Mouse (Mus musculus): Measurements from ENCODE around the gene Srbd1.

Gene Srbd1

DNA sequence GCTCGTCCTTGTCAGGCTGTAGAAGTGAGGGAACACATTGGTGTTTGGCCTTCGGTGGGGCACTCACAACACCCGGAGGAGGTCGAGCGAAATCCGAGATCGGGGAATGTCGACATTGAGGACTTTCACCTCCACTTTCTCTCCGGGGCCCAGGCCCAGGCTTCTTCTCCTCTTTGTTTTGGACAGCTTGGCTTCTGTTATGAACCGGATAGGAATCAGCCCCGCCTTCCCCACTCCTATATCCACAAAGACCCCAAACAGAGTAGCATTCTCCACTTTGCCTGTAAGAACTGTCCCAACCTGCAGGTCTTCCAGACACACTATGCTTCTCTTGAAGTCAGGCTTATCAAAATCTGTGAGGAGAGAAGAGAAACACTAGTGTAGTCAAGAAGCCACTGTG, 159.8 kb downstream of the Srbd1 start:
- no peak for DNase-seq (ENCODE audit: low spot score in 2 of 2)

DNA sequence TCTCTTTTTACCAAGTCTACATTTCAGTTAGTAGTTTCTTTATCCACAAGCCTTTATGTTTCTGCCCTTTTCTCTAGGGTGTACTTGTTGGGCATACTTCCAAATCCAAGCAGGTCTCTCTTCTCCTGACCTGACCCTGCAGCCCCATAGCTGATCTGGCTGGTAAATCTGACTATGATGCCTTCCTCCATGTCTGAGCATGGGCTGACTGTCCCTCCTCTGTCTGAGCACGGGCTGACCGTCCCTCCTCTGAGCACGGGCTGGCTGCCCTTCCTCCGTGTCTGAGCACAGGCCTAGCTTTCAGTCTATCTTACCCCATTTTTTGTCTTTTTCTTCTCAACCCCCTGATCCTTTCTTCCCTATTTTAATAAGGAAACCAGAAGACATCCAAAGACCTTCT, 162.7 kb downstream of the Srbd1 start:
- no peak for DNase-seq (ENCODE audit: low spot score in 2 of 2)

DNA sequence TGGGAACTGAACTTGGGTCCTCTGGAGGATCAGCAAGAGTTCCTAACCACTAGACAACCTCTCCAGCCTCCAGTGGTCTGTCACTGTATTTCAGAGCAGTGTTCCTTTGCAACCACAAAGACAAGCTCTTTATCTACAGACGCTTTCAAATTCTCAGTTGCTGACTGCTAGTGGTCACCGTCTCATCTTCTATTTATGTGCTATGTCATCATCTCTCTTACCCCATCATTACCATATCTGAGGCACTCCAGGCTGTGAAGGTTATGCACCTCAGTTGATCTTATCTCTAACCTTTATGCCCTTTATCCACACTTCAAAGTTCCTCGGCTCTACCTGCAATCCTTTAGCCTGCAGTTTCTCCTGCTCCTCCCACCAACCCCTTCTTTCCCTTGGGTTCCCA, 163.1 kb downstream of the Srbd1 start:
- no peak for DNase-seq (ENCODE audit: low spot score in 2 of 2)

DNA sequence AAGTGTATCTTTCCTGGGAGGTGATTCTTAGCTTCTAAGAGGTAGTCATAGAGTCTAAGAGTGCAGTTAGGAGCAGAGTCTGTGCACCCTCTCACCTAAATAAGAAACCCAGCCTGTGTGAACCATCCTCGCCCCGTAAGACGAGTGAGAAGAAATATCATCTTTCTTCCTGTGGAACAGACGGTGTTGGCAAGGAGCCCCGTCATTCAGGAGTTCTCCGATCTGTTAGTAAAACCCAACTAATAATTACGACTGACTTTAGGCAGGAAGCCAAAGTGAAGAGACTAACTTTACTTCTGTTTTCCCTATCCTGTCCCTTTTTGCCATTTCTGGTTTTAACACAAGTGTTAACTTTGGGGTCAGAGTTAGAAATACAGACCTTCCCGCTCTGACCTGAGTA, 166.1 kb downstream of the Srbd1 start:
- no peak for DNase-seq (ENCODE audit: low spot score in 2 of 2)

DNA sequence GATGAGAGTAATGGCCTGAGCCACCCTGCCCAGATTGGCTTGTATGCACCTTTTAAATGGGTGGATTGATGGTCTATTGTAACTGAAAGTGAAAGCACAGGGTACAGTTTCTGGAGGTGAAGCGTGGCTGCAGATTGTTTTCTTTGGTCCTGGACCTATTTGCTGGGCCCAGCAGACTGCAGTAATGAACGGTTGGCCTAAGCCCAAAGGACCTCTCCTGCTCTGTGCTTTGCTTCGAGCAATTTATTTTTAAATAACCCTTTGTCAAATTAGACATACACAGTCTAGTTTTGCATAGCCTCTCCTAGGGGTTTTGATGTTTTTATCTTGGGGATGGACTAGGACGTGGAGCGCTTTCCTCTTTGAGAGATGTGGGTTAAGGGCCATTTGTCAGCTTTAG, 169.9 kb downstream of the Srbd1 start:
- DNase-seq (ENCODE audit: low spot score in 2 of 2), result no peak

DNA sequence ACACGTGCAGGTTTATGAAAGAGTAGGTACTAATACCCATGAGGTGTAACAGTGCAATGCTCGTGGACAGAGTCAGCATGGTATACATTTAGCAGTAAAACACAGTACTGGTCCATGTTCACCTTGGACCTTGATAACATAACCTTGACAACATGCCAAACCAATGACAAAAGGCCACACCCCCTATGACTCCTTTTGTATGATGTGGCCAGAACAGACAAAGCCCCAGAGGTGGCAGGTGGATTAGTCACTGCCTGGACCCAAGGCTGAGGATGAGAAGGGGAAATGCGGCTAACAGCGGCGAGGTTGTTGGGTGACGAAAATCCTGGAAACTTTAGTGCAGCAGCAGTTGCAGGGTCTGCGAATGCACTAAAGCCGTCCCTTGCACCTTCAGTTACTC, 170.4 kb downstream of the Srbd1 start:
- no peak for DNase-seq (ENCODE audit: low spot score in 2 of 2)

DNA sequence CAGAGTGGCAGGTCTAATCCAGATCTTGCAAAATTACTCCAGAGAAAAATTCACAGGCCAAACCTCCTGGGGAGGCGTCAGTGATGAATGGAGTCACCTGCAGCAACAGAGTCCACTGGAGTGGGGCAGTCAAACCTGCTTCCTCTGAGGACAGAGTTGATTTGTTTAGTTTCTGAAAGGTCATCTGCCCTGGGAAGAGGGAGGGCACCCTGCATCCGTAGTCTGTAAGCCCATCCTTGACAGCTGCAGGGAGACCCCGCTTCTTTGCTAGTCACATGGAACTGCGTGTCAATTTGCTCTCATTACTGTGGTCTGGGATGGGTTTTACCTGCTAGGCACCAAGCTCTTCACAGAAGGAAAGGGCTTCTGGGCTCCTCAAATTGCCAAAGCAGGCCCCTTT, 173.9 kb downstream of the Srbd1 start:
- DNase-seq (ENCODE audit: low spot score in 2 of 2), result no peak

DNA sequence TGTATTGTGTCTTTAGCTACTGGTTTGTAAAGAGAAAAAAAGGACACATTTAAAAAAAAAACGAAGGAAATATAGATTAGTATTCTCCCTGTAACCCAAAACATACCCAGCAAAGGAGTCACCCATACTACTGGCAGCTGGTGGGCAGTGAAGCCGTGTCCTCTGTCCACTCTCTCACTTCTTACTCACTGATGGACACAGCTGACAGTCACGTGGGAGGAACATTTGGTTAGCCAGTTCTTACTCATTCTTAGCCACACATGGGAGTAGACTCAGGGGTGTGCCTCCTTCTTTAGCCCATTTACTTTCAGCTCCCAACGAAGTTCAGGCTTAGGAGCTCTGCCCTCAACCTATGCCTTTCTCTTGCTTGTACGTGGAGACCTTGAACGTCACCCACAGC, 183.3 kb downstream of the Srbd1 start:
- no peak for DNase-seq (ENCODE audit: low spot score in 2 of 2)

DNA sequence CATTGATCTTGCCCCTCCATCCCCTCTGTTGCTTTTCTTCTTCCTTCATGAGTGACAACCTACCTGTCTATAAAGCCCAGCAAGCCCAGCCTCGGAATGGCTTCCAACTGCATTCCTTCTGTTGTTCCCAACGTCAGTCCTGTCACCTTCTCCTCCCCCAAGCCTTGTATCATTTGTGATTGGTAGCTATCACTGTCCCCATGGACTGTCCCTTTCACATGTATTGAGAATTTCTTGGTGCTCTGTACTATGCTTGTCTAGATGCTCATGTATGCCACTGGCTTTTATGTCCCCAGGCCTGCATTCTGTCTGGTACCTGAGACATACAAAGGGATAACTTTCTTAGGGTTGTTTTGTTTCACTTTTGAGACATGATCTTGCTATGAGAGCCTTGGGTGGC, 193.2 kb downstream of the Srbd1 start:
- no peak for DNase-seq (ENCODE audit: low spot score in 2 of 2)

DNA sequence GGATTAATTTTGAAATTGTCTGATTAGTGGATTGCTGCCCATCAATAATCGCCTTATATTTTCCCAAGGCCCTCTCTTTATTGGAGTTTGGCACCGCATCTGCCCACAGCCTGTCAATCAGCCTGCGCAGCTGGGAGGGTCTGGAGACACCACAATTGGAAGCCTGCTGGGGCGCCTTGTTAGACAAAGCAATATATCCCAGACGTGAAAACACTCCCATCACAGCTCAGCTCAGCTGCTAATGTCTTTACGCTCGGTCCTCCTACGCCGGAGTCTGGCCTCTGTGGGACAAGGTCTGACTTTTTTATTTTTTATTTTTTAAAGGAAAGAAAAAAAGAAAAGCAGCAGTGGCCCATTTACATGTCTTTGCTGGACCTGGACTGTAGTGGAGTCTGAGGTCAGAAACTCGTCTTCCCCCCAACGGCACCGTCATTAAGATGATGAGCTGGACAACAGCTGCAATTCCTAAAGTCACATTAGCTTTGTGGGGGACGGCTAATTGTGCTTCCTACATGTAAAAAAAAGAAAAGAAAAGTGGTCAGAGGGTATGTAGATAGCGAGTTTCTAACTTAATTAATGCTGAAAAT, 195.0 kb downstream of the Srbd1 start:
- DNase-seq (ENCODE audit: low spot score in 2 of 2), result no peak

DNA sequence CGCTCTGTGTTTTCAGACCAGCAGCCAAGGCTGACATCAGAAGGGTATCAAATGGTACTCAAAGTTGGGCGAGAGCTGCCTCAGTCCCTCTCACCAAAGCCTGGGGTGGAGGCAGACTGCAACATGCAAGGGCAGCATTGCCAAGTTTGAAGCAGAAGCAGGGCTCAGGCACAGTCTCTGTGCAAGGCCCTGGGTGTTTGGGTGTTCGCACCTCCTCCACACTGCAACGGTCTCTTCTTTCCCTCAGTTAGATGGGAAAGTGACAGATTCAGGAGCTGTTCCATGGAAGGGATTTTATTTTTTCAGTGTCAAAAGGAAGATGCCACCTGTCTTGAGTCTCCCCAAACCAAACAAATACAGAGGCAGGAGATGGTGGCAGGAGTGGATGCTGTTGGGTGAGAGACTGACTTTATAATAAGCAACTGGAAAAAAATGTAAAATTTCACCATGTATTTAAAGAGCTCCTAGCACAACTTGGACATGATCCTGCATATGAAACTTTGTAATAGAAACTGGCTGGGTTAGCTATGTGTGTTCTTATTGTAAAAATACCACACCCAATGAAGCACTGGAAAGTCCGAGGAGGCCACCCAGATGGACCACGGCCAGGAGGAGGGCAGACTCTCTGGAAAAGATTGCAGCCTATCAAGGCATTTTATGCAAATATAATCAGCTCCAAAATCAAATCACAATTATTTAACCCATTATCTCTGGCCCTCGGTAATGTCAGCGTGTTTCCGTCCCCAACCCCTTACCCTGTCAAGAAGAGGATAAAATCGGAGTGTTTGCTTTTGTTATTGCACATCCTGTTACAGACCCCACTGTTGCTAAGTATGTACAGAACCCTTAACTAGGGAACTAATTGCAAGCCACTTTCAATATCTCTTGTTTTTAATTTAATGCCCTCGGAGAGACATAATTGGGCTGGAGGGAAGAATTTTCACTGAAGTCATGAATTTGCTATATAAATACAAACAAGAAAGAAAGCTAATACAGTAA, 195.8 kb downstream of the Srbd1 start:
- peak in 1 of 2 experiments; percentile 61 for DNase-seq (ENCODE audit: low spot score in 2 of 2)

DNA sequence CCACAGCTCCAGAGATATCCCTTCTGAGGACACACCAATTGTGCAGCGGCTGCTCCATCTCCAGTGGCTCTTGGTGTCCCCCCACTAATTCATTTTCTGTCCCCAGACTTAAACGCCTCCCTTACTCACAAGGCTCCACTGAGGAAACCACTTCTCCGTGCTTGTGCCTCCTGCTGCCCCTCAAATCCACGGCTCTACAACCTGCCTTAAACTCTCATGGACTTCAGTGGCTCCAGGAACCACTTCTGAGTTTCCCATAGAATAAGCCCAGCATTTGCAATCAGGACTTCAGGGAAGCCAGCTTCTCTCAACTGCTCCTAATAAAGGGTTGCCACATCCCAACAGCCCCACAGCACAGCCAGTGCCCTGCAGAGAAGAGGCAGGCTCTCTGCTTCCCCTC, 200.2 kb downstream of the Srbd1 start:
- no peak for DNase-seq (ENCODE audit: low spot score in 2 of 2)

DNA sequence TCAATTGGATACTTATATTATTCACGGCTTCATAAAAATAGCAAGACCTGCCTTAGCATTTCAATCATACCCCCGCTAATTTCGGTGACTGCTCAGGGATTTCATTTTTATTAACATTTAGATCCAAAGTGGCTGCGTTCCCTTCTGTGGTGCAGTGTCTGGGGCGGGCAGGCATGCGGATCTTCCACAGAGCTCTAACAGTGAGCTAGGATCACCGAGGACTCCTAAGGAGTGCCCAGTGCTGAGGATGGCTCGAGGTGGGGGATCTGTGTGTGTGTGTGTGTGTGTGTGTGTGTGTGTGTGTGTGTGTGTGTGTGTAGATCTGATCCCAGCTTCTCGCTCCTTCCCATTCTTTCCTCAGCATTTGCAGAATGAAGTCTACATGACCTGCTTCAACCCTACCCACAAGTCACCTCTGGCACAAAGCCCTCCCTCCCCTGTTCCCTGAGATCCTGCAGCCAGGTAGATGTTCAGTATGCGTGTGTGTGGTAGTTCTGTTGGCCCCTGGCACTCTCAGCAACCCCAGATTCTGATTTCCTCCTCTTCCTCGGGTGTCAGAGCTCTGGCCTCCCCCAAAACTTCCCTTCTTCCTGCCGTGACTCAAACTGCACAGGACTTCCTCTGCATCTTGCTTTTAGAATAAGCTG, 200.9 kb downstream of the Srbd1 start:
- DNase-seq (ENCODE audit: low spot score in 2 of 2), result no peak

DNA sequence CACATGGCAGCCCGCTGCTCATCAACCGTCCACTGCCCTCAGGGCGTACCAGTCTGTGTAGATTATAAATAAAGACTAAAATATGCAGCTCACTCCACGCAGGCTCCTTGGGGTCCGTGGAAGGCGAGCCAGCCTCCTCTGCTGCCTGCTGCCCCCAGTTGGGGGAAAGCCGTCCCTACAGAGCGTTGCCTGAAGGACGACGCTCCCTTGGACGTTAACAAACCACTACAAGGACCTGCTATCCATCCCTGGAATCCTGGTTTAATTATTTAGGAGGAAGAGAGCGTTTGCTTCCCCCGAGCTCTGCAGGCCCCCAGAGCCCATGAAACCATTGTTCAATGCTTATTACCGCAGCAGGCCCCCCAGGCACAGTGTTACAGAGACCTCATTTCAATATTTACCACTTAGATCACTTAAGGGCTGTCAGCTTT, 201.4 kb downstream of the Srbd1 start:
- no peak for DNase-seq (ENCODE audit: low spot score in 2 of 2)

DNA sequence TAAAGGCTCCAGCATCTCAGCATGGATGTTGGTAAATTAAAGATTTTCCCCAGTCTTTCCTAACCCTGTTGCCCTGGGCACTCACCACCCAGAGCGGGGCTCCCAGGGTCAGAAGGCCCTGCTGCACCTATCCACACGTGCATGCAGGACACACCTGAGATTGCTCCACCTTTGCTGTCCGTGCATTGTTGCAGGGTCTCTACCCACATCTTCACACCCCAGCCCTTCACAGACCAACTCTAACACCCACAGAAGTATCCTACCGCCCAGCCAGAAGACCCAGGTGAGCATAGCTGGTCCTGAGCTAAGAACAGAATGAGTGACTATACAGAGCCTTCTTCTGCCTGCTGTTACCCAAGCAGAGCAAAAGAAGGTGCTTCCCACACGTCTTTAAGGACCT, 201.9 kb downstream of the Srbd1 start:
- no peak for DNase-seq (ENCODE audit: low spot score in 2 of 2)

DNA sequence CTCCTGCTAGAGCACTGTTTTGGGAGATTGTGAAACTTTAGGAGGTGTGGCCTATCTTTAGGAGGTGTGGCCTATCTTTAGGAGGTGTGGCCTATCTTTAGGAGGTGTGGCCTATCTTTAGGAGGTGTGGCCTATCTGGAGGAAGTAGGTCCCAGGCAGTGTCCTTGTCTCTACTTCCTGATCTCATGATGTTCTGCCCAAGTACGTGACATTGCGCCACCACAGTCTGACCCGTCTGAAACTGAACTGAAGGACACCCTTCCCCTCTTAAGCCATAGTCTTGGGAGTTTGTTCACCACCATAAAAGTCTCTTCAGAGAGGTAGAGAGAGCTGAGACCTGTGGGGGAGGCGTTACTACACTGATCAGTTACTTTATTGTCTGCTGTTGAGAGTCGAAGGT, 202.9 kb downstream of the Srbd1 start:
- no peak for DNase-seq (ENCODE audit: low spot score in 2 of 2)

DNA sequence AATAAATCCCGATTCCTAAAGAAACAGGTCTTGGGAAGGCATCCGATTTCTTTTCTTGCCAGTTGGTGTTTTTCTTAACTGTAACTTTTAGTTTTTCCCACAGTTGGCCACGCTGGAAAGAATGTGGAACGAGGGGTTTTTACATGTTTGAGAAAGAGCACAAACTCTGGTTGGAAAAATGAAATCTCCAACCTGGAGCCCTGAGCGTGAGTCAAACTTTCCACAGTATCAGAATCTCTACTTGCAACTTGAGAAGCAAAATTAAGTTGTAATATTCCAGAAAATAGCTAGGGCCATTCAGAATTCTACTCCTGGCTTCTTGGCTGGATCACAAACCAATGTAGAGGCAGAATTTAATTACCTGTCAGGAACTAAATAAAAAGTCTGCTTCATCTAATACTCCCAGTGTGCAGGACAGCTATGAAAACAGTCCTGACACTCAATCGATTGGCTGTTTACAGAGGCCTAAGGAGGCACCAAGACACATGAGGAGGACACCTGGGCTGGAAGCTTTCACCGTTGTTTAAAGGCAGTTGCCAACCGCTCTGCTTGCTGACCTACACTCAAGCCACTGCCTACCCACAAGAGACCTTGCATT, 203.7 kb downstream of the Srbd1 start:
- no peak for DNase-seq (ENCODE audit: low spot score in 2 of 2)

DNA sequence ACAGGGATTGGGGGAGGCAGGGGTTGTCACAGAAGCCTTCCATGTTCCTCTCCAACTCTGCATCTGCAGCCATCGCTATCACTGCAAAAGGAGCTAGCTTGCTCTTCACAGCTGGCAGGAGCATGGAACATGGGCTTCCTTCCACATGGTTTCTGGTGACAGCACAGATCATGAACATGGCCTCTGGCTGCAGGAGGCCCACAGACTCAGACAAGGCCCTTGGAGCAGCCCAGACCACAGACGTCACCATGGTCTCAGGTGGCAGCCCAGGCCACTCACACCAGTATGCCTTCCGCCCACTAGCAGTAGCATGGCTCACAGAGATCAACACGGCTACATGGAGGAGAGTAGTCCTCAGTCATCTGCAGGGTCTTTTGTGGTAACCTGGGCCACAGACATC, 207.8 kb downstream of the Srbd1 start:
- no peak for DNase-seq (ENCODE audit: low spot score in 2 of 2)

DNA sequence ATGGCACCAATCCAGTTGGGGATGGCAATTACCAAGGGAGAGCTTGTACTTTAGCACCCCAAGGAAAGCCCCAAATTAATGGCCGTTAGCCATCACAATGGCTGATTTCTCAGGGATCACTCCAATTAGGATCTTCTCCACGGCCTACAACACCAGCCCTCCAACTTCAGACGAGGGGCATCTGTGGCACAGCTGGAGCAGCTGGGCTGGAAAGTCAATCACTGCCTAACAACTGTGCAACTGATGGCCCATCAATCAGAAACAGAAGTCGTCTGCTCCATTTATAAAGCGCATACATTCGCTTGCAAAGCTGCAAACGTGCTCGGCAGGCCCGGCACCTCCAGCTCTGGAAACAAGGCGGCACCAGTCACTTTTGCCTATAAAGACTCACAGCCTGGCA, 209.7 kb downstream of the Srbd1 start:
- DNase-seq (ENCODE audit: low spot score in 2 of 2), result no peak

All from right cerebral cortex, postnatal 36 days (tissue).